Mouse (Mus musculus): ENCODE data around the gene Sbsn.

Gene Sbsn

GRCm38 (mm10) chr7:30757001-30757400 lies 5.7 kb downstream of the Sbsn start:
- DNase-seq (ENCODE audit: low spot score), result no peak

GRCm38 (mm10) chr7:30758853-30759252 lies 7.6 kb downstream of the Sbsn start:
- peak; percentile 82 for DNase-seq (ENCODE audit: low spot score)

GRCm38 (mm10) chr7:30761769-30762352 lies 10.6 kb downstream of the Sbsn start:
- DNase-seq (ENCODE audit: low spot score), result no peak

- no peak for DNase-seq (ENCODE audit: low spot score)
Observed at GRCm38 (mm10) chr7:30763456-30763855, 12.2 kb downstream of the Sbsn start, which contains the start of gene Dmkn. TSS of gene Dmkn (plus strand) at chr7:30763756.

GRCm38 (mm10) chr7:30765173-30765572 lies 13.9 kb downstream of the Sbsn start:
- DNase-seq (ENCODE audit: low spot score), result no peak

GRCm38 (mm10) chr7:30766408-30766807 lies 15.1 kb downstream of the Sbsn start:
- DNase-seq (ENCODE audit: low spot score), result no peak

- peak; percentile 65 for DNase-seq (ENCODE audit: low spot score)
Observed at GRCm38 (mm10) chr7:30769236-30769635, 18.0 kb downstream of the Sbsn start.

GRCm38 (mm10) chr7:30776104-30776503 lies 24.8 kb downstream of the Sbsn start:
- no peak for DNase-seq (ENCODE audit: low spot score)

- no peak for DNase-seq (ENCODE audit: low spot score)
Observed at GRCm38 (mm10) chr7:30777081-30777579, 25.9 kb downstream of the Sbsn start.

GRCm38 (mm10) chr7:30777911-30778310 lies 26.6 kb downstream of the Sbsn start:
- no peak for DNase-seq (ENCODE audit: low spot score)

- no peak for DNase-seq (ENCODE audit: low spot score)
Observed at GRCm38 (mm10) chr7:30781792-30782191, 30.5 kb downstream of the Sbsn start.

GRCm38 (mm10) chr7:30782658-30783057 lies 31.4 kb downstream of the Sbsn start:
- DNase-seq (ENCODE audit: low spot score), result no peak

GRCm38 (mm10) chr7:30785154-30785553 lies 33.9 kb downstream of the Sbsn start:
- no peak for DNase-seq (ENCODE audit: low spot score)

GRCm38 (mm10) chr7:30785721-30786546 lies 34.7 kb downstream of the Sbsn start:
- DNase-seq (ENCODE audit: low spot score), result no peak

GRCm38 (mm10) chr7:30787377-30788022 lies 36.2 kb downstream of the Sbsn start, which contains the start of gene Krtdap:
TSS of gene Krtdap (plus strand) at chr7:30787896.
- no peak for DNase-seq (ENCODE audit: low spot score)

GRCm38 (mm10) chr7:30790141-30790540 lies 38.9 kb downstream of the Sbsn start:
- no peak for DNase-seq (ENCODE audit: low spot score)

GRCm38 (mm10) chr7:30791921-30792320 lies 40.6 kb downstream of the Sbsn start:
- DNase-seq (ENCODE audit: low spot score), result no peak

- DNase-seq (ENCODE audit: low spot score), result no peak
Observed at GRCm38 (mm10) chr7:30794921-30795320, 43.6 kb downstream of the Sbsn start.

- DNase-seq (ENCODE audit: low spot score), result no peak
Observed at GRCm38 (mm10) chr7:30796790-30797189, 45.5 kb downstream of the Sbsn start.

- DNase-seq (ENCODE audit: low spot score), result no peak
Observed at GRCm38 (mm10) chr7:30800653-30801052, 49.4 kb downstream of the Sbsn start.

- DNase-seq (ENCODE audit: low spot score), result no peak
Observed at GRCm38 (mm10) chr7:30803256-30803655, 52.0 kb downstream of the Sbsn start.

GRCm38 (mm10) chr7:30804026-30804715 lies 52.9 kb downstream of the Sbsn start:
- DNase-seq (ENCODE audit: low spot score), result no peak
